Mouse (Mus musculus) right cerebral cortex, postnatal 14 days (tissue): ENCODE data around the gene C8a.
A peak's percentile ranks its signal among the peaks of the same experiment; 100 is the strongest.

Experiments used
- DNase-seq: peaks from one replicate; pipeline ENCODE4 v3.0.0; 2022

The C8a gene

GRCm38 (mm10) chr4:104876323-104876722 is at the start of gene C8a:
C8a (minus strand) TSS chr4:104876398.
- no peak for DNase-seq

GRCm38 (mm10) chr4:104925383-104925782 is 49.2 kb upstream of the C8a start:
- DNase-seq = no peak

- DNase-seq = no peak
Observed at GRCm38 (mm10) chr4:104918017-104918416, 41.8 kb upstream of the C8a start.

- DNase-seq = no peak
Observed at GRCm38 (mm10) chr4:104914711-104915247, 38.6 kb upstream of the C8a start.

- no peak for DNase-seq
Observed at GRCm38 (mm10) chr4:104913291-104914129, 37.3 kb upstream of the C8a start, which contains the start of gene Fyb2. Fyb2 (plus strand) TSS chr4:104913456.

- DNase-seq = peak; percentile 80
Observed at GRCm38 (mm10) chr4:104911685-104912084, 35.5 kb upstream of the C8a start.

GRCm38 (mm10) chr4:104905049-104905448 is 28.9 kb upstream of the C8a start:
- no peak for DNase-seq

- DNase-seq = no peak
Observed at GRCm38 (mm10) chr4:104902836-104903235, 26.6 kb upstream of the C8a start.

GRCm38 (mm10) chr4:104894004-104894734 is 18.0 kb upstream of the C8a start:
- peak; percentile 62 for DNase-seq

GRCm38 (mm10) chr4:104893588-104893987 is 17.4 kb upstream of the C8a start:
- DNase-seq = no peak

GRCm38 (mm10) chr4:104891708-104892107 is 15.5 kb upstream of the C8a start:
- DNase-seq = no peak

- DNase-seq = no peak
Observed at GRCm38 (mm10) chr4:104888499-104889262, 12.5 kb upstream of the C8a start.

- DNase-seq = no peak
Observed at GRCm38 (mm10) chr4:104887486-104887885, 11.3 kb upstream of the C8a start.

- no peak for DNase-seq
Observed at GRCm38 (mm10) chr4:104875832-104876231, 366 bp downstream of the C8a start.

- no peak for DNase-seq
Observed at GRCm38 (mm10) chr4:104870196-104870595, 6.0 kb downstream of the C8a start.

GRCm38 (mm10) chr4:104869581-104869980 is 6.6 kb downstream of the C8a start:
- DNase-seq = no peak

GRCm38 (mm10) chr4:104864397-104864796 is 11.8 kb downstream of the C8a start:
- no peak for DNase-seq

GRCm38 (mm10) chr4:104861241-104861640 is 15.0 kb downstream of the C8a start:
- no peak for DNase-seq

GRCm38 (mm10) chr4:104857823-104858222 is 18.4 kb downstream of the C8a start:
- DNase-seq = no peak

- no peak for DNase-seq
Observed at GRCm38 (mm10) chr4:104857029-104857428, 19.2 kb downstream of the C8a start, which contains the start of gene Gm17662. Gm17662 (plus strand) TSS chr4:104857329.

- DNase-seq = no peak
Observed at GRCm38 (mm10) chr4:104855216-104855615, 21.0 kb downstream of the C8a start.

GRCm38 (mm10) chr4:104843546-104843945 is 32.7 kb downstream of the C8a start:
- DNase-seq = no peak

GRCm38 (mm10) chr4:104842204-104842603 is 34.0 kb downstream of the C8a start:
- DNase-seq = no peak
